Mouse (Mus musculus) C2C12 (cell line): Measurements from ENCODE around the gene Prkcq. TPM values are rescaled to one million over a fixed set of nuclear protein-coding genes. Genes with fewer than 3 reads are reported as not detected.

Experiments used
- H3K27me3 ChIP-seq: one replicate; pipeline ENCODE4 v1.6.1; 2011; ENCODE audit not compliant: control insufficient read depth, insufficient read depth, insufficient read length
- H3K36me3 ChIP-seq: one replicate; pipeline ENCODE4 v1.6.1; 2011; ENCODE audit not compliant: control insufficient read depth, insufficient read depth
- H3K4me3 ChIP-seq: one replicate; pipeline ENCODE4 v1.5.1; 2011; ENCODE audit warnings: mild to moderate bottlenecking, control low read depth; ENCODE audit not compliant: poor library complexity, insufficient read depth, severe bottlenecking
- H3K79me2 ChIP-seq: one replicate; pipeline ENCODE4 v1.6.1; 2011; ENCODE audit not compliant: control insufficient read depth, insufficient read depth
- H3K79me3 ChIP-seq: one replicate; pipeline ENCODE4 v1.6.1; 2011; ENCODE audit warnings: low read depth, control low read depth
- H3ac ChIP-seq: one replicate; pipeline ENCODE3; 2011; ENCODE audit warnings: low read depth; ENCODE audit not compliant: control insufficient read depth, insufficient read length
- CEBPB ChIP-seq: IDR thresholded peaks from one replicate; pipeline ENCODE4 v1.6.1; 2011; ENCODE audit warnings: low read depth, mild to moderate bottlenecking, control low read depth, moderate library complexity
- CTCF ChIP-seq: IDR thresholded peaks from one replicate; pipeline ENCODE4 v1.5.1; 2011; ENCODE audit not compliant: control insufficient read depth, insufficient read depth, insufficient read length
- FOSL1 ChIP-seq: IDR thresholded peaks from one replicate; pipeline ENCODE4 v1.8.0; 2011; ENCODE audit warnings: mild to moderate bottlenecking, low read length; ENCODE audit not compliant: poor library complexity, insufficient read depth, severe bottlenecking
- MAX ChIP-seq: IDR thresholded peaks from one replicate; pipeline ENCODE4 v1.6.1; 2011; ENCODE audit warnings: mild to moderate bottlenecking, control low read depth
- MYOD1 ChIP-seq: IDR thresholded peaks from one replicate; pipeline ENCODE4 v1.6.1; 2011; ENCODE audit warnings: low read depth; ENCODE audit not compliant: control insufficient read depth, insufficient read length
- MYOG ChIP-seq: IDR thresholded peaks from one replicate; pipeline ENCODE4 v1.6.1; 2011; ENCODE audit not compliant: control insufficient read depth, insufficient read length; ENCODE audit errors: extremely low read depth
- USF1 ChIP-seq: IDR thresholded peaks from one replicate; pipeline ENCODE4 v1.6.1; 2011; ENCODE audit warnings: low read depth, mild to moderate bottlenecking, control low read depth, moderate library complexity
- polyA plus RNA-seq: library from polyadenylated mRNA; unstranded; fragments of >200 nt; fragmentation: generic; extraction: Trizol; gene quantifications from one replicate; pipeline ENCODE4 v1.2.1, GENCODE M21; 2012; ENCODE audit warnings: missing spikeins

Gene Prkcq
- polyA plus RNA-seq, 1 experiment = 0.05 TPM

- Histone ChIP-seq H3K4me3 (no peak overlapping the region), H3K79me3 (no peaks in the 10 kb centered on the region), H3ac (no peak overlapping the region), H3K79me2 (no peaks in the 10 kb centered on the region), H3K36me3 (no peaks in the 10 kb centered on the region), H3K27me3 (peaks cover 4% of the 10 kb centered on the region)
- no peak for TF ChIP-seq MYOG
- TF ChIP-seq CTCF = no peak
Measured at GRCm38 (mm10) chr2:11196952-11197559, 25.1 kb downstream of the Prkcq start.

- H3K79me3 ChIP-seq = no peaks in the 10 kb centered on the region
- H3ac ChIP-seq = no peak overlapping the region
- no peaks in the 10 kb centered on the region for H3K36me3 ChIP-seq
- TF ChIP-seq CEBPB = no peak
- H3K4me3 ChIP-seq = no peak overlapping the region
- peaks cover 4% of the 10 kb centered on the region for H3K27me3 ChIP-seq
- no peaks in the 10 kb centered on the region for H3K79me2 ChIP-seq
Measured at GRCm38 (mm10) chr2:11199624-11200023, 27.7 kb downstream of the Prkcq start.

- H3K79me3 ChIP-seq = no peaks in the 10 kb centered on the region
- H3ac ChIP-seq = no peak overlapping the region
- H3K4me3 ChIP-seq = no peak overlapping the region
- H3K79me2 ChIP-seq = no peaks in the 10 kb centered on the region
- no peak for TF ChIP-seq FOSL1
- no peak for TF ChIP-seq USF1
- TF ChIP-seq MAX = no peak
- no peak for TF ChIP-seq MYOD1
- TF ChIP-seq CEBPB = no peak
- no peak for TF ChIP-seq MYOG
- TF ChIP-seq CTCF = no peak
- H3K36me3 ChIP-seq = no peaks in the 10 kb centered on the region
- H3K27me3 ChIP-seq = peaks cover 4% of the 10 kb centered on the region
Measured at GRCm38 (mm10) chr2:11202841-11203240, 30.9 kb downstream of the Prkcq start.

GRCm38 (mm10) chr2:11203261-11203660, 31.4 kb downstream of the Prkcq start:
- Histone ChIP-seq H3K4me3 (no peak overlapping the region), H3K79me2 (no peaks in the 10 kb centered on the region), H3K27me3 (peaks cover 4% of the 10 kb centered on the region), H3ac (no peak overlapping the region), H3K36me3 (no peaks in the 10 kb centered on the region), H3K79me3 (no peaks in the 10 kb centered on the region)
- TF ChIP-seq FOSL1 (no peak), USF1 (no peak), MAX (no peak), CEBPB (no peak), CTCF (no peak), MYOD1 (no peak), MYOG (no peak)

- H3K79me2 ChIP-seq = no peaks in the 10 kb centered on the region
- no peaks in the 10 kb centered on the region for H3K79me3 ChIP-seq
- no peaks in the 10 kb centered on the region for H3K36me3 ChIP-seq
- H3K4me3 ChIP-seq = no peak overlapping the region
- H3K27me3 ChIP-seq = peaks cover 4% of the 10 kb centered on the region
- TF ChIP-seq CEBPB = no peak
- no peak for TF ChIP-seq CTCF
- no peak for TF ChIP-seq FOSL1
- TF ChIP-seq MAX = no peak
- no peak overlapping the region for H3ac ChIP-seq
Measured at GRCm38 (mm10) chr2:11204232-11204631, 32.3 kb downstream of the Prkcq start.

GRCm38 (mm10) chr2:11204961-11205360, 33.1 kb downstream of the Prkcq start:
- no peak overlapping the region for H3ac ChIP-seq
- no peaks in the 10 kb centered on the region for H3K79me2 ChIP-seq
- H3K27me3 ChIP-seq = peaks cover 4% of the 10 kb centered on the region
- no peaks in the 10 kb centered on the region for H3K36me3 ChIP-seq
- H3K4me3 ChIP-seq = no peak overlapping the region
- no peaks in the 10 kb centered on the region for H3K79me3 ChIP-seq
- TF ChIP-seq MYOG (no peak), FOSL1 (no peak), MYOD1 (no peak), CEBPB (no peak), USF1 (no peak), CTCF (no peak), MAX (no peak)
